Mouse (Mus musculus): ENCODE results near the gene Bicc1. TPM values are rescaled to one million over a fixed set of nuclear protein-coding genes. Genes with fewer than 3 reads are reported as not detected.
A peak's percentile ranks its signal among the peaks of the same experiment; 100 is the strongest.

Gene Bicc1
- polyA plus RNA-seq, 1 experiment from 2014 or later: 24.2 TPM

DNA sequence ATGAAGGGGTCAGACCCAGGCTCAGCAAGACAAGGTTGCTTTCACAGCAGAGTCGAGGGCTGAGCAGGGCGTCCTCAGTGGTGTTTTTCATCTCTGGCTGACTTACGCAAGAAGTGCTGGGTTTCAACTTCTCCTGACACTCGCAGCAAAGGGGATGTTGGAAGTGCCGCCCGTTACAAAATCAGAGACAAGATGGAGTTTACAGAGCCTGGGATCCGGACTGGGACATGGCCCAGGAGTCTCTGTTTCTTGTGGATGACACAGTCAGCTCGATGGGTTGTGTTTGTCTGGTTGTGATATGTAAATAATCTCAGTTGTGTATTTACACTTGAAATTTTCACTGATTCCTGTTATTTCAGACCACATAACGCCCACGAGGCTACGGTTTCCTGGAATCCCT lies 33.4 kb upstream of the Bicc1 start:
- WGBS: 64% methylated on average over 11 of the region's 11 CpGs
- no peak for DNase-seq (ENCODE audit: low spot score)
- Histone ChIP-seq H3K4me2 (ENCODE audit: low read length) (no peak overlapping the region), H3K27ac (ENCODE audit: low read depth) (no peak overlapping the region), H3K36me3 (ENCODE audit: control insufficient read depth, insufficient read depth, low read length) (no peaks in the 10 kb centered on the region), H3K9ac (ENCODE audit: low read length) (no peak overlapping the region), H3K4me1 (replicated peaks; ENCODE audit: control insufficient read depth, insufficient read depth, low read length) (peaks cover 8% of the 10 kb centered on the region; the same call in 1 of the 2 replicates), H3K4me3 (ENCODE audit: low read depth, low read length) (no peak overlapping the region), H3K9me3 (ENCODE audit: control insufficient read depth, low read length) (no peaks in the 10 kb centered on the region), H3K27me3 (replicated peaks; ENCODE audit: control insufficient read depth, insufficient read depth, low read length) (no peaks in the 10 kb centered on the region)
- no peak for ATAC-seq (replicated peaks; ENCODE audit: low FRiP score, low TSS enrichment, low read depth)

DNA sequence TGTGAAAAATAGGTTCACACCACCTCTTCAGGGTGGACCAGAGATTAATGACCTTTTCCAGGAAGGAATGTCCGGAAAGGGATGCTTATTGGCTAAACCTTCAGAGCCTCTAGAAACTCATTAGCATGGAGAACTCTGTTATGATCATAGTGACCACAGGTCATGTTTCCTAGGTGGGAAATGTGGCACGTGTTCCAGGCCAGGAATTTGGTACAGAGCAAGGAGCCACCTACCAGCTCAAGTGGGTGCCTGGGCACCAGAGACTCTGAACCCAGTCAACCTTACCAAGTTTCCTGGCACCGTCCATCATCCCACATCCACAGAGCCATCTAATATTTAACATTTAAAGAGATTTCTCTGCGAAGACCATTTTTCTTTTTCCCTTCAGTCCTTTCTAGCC lies 29.2 kb upstream of the Bicc1 start:
- no peak for ATAC-seq (replicated peaks; ENCODE audit: low FRiP score, low TSS enrichment, low read depth)

DNA sequence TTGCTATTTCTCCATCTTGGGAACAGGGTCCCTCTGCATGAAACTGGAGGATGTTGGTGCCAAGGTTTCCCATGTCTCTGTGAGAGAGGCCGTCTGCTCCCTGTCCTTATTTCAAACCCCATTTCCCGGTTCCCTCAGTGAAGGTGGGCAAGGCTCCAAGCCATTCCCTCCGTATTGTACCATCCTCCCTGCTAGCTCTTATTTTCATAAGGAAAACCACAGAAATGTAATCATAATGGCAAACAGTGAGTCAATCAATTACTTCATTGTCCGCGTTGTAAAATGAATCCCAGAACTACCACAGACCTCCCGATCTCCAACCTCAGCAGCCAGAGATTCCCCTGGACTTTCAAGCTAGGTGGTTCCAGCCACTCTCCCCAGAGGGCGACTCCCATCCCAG lies 25.6 kb upstream of the Bicc1 start:
- DNase-seq (ENCODE audit: low spot score) (no peak), ATAC-seq (replicated peaks; ENCODE audit: low FRiP score, low TSS enrichment, low read depth) (no peak)
- Histone ChIP-seq H3K36me3 (ENCODE audit: control insufficient read depth, insufficient read depth, low read length) (no peaks in the 10 kb centered on the region), H3K4me1 (replicated peaks; ENCODE audit: control insufficient read depth, insufficient read depth, low read length) (no peaks in the 10 kb centered on the region; the same call in 1 of the 2 replicates), H3K27ac (ENCODE audit: low read depth) (no peak overlapping the region), H3K4me3 (ENCODE audit: low read depth, low read length) (no peak overlapping the region), H3K27me3 (replicated peaks; ENCODE audit: control insufficient read depth, insufficient read depth, low read length) (no peaks in the 10 kb centered on the region), H3K9me3 (ENCODE audit: control insufficient read depth, low read length) (no peaks in the 10 kb centered on the region), H3K9ac (ENCODE audit: low read length) (no peak overlapping the region), H3K4me2 (ENCODE audit: low read length) (no peak overlapping the region)
- WGBS: 78% methylated on average over 7 of the region's 7 CpGs

More for the DNA sequence above, 29.2 kb upstream of the Bicc1 start:
- no peak overlapping the region for H3K4me2 ChIP-seq (ENCODE audit: low read length)
- no peak overlapping the region for H3K9ac ChIP-seq (ENCODE audit: low read length)
- H3K9me3 ChIP-seq (ENCODE audit: control insufficient read depth, low read length): no peaks in the 10 kb centered on the region
- 77% methylated on average over 4 of the region's 4 CpGs for WGBS
- H3K36me3 ChIP-seq (ENCODE audit: control insufficient read depth, insufficient read depth, low read length): no peaks in the 10 kb centered on the region
- H3K27ac ChIP-seq (ENCODE audit: low read depth): no peak overlapping the region
- no peak overlapping the region for H3K4me3 ChIP-seq (ENCODE audit: low read depth, low read length)
- DNase-seq (ENCODE audit: low spot score): no peak
- H3K4me1 ChIP-seq (replicated peaks; ENCODE audit: control insufficient read depth, insufficient read depth, low read length): no peaks in the 10 kb centered on the region; the same call in 1 of the 2 replicates
- H3K27me3 ChIP-seq (replicated peaks; ENCODE audit: control insufficient read depth, insufficient read depth, low read length): no peaks in the 10 kb centered on the region

DNA sequence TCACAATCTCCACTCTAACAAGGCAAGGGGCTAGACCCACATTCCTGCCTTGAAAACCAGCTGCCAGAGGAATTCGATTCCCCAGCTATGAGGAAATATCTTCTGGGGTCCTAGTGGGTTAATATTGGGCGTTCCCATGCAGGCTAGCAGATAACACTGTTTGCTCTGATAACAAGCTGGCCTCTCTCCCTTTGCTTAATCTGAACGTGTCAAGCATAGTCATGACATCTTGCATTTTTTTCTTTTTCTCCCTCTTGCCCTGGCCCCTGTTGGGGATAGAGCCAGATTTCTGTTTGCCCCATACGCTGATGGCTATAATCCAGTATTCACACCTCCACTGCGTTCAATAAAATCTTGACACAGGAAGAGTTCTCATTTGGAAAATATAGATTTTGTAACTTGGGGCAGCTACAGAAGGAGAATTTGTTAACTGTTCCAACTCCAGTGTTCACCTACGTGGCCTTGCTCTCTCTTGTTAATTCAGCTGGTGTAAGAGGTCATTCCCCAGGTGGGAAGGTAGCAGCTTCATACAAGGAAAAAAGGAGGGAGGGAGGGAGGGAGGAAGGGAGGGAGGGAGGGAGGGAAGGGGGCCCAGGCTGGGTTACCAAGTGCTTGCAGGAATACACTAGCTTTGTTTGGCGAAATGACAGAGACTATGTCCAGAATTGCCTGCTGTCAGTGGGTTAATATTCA lies 24.0 kb upstream of the Bicc1 start:
- peak; percentile 38; the same call in 1 of the 2 replicates for ATAC-seq (replicated peaks; ENCODE audit: low FRiP score, low TSS enrichment, low read depth)

DNA sequence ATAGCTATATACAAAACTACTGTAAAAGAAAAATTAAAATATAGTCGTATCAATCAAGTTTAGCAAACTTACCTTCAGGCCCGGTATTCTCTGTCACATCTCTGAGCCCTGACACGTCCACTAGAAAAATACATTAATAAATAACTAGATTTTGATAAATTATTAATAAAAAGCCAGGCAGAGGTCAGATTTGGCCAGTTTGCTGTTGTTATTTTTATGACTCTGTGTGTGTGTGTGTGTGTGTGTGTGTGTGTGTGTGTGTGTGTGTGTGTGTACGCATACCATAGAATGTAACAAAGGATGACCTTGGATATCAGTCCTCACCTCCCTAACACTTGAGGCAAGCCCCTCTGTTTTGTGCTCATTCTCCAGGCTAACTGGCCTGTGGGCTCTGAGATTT lies 22.4 kb upstream of the Bicc1 start:
- no peak overlapping the region for H3K4me3 ChIP-seq (ENCODE audit: low read depth, low read length)
- H3K4me1 ChIP-seq (replicated peaks; ENCODE audit: control insufficient read depth, insufficient read depth, low read length): no peaks in the 10 kb centered on the region; the same call in 1 of the 2 replicates
- H3K9ac ChIP-seq (ENCODE audit: low read length): no peak overlapping the region
- WGBS: 78% methylated on average over 4 of the region's 4 CpGs
- H3K27ac ChIP-seq (ENCODE audit: low read depth): no peak overlapping the region
- H3K27me3 ChIP-seq (replicated peaks; ENCODE audit: control insufficient read depth, insufficient read depth, low read length): no peaks in the 10 kb centered on the region
- no peak overlapping the region for H3K4me2 ChIP-seq (ENCODE audit: low read length)
- no peak for DNase-seq (ENCODE audit: low spot score)
- no peak for ATAC-seq (replicated peaks; ENCODE audit: low FRiP score, low TSS enrichment, low read depth)
- H3K9me3 ChIP-seq (ENCODE audit: control insufficient read depth, low read length): no peaks in the 10 kb centered on the region
- no peaks in the 10 kb centered on the region for H3K36me3 ChIP-seq (ENCODE audit: control insufficient read depth, insufficient read depth, low read length)

More for the DNA sequence above, 24.0 kb upstream of the Bicc1 start:
- no peak for DNase-seq (ENCODE audit: low spot score)
- Histone ChIP-seq H3K36me3 (ENCODE audit: control insufficient read depth, insufficient read depth, low read length) (no peaks in the 10 kb centered on the region), H3K4me2 (ENCODE audit: low read length) (no peak overlapping the region), H3K9ac (ENCODE audit: low read length) (no peak overlapping the region), H3K27ac (ENCODE audit: low read depth) (no peak overlapping the region), H3K27me3 (replicated peaks; ENCODE audit: control insufficient read depth, insufficient read depth, low read length) (no peaks in the 10 kb centered on the region), H3K4me3 (ENCODE audit: low read depth, low read length) (no peak overlapping the region), H3K4me1 (replicated peaks; ENCODE audit: control insufficient read depth, insufficient read depth, low read length) (no peaks in the 10 kb centered on the region; the same call in 1 of the 2 replicates), H3K9me3 (ENCODE audit: control insufficient read depth, low read length) (no peaks in the 10 kb centered on the region)
- WGBS: 43% methylated on average over 7 of the region's 7 CpGs

DNA sequence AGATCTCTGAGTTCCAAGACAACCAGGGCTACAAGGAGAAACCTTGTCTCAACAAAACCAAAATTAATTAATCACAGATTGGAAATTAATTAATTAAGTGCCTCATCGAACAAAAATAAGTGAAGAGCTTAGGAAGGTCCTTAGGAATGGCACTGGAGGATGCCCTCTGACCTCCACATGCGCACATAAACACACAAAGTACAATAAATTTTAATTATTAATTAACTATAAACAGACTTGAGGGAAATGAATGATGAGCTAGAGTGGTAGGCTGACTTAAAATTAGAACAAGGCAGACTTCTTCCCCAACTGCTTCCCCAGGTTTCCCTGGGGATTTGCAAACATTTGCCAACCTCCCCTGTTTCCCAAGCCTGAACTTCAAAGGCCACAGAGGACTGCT lies 21.6 kb upstream of the Bicc1 start:
- H3K4me3 ChIP-seq (ENCODE audit: low read depth, low read length): no peak overlapping the region
- no peak overlapping the region for H3K4me2 ChIP-seq (ENCODE audit: low read length)
- 83% methylated on average over 2 of the region's 2 CpGs for WGBS
- no peaks in the 10 kb centered on the region for H3K27me3 ChIP-seq (replicated peaks; ENCODE audit: control insufficient read depth, insufficient read depth, low read length)
- H3K36me3 ChIP-seq (ENCODE audit: control insufficient read depth, insufficient read depth, low read length): no peaks in the 10 kb centered on the region
- DNase-seq (ENCODE audit: low spot score) (no peak), ATAC-seq (replicated peaks; ENCODE audit: low FRiP score, low TSS enrichment, low read depth) (no peak)
- H3K4me1 ChIP-seq (replicated peaks; ENCODE audit: control insufficient read depth, insufficient read depth, low read length): no peaks in the 10 kb centered on the region; the same call in 1 of the 2 replicates
- no peak overlapping the region for H3K9ac ChIP-seq (ENCODE audit: low read length)
- no peak overlapping the region for H3K27ac ChIP-seq (ENCODE audit: low read depth)
- H3K9me3 ChIP-seq (ENCODE audit: control insufficient read depth, low read length): no peaks in the 10 kb centered on the region

DNA sequence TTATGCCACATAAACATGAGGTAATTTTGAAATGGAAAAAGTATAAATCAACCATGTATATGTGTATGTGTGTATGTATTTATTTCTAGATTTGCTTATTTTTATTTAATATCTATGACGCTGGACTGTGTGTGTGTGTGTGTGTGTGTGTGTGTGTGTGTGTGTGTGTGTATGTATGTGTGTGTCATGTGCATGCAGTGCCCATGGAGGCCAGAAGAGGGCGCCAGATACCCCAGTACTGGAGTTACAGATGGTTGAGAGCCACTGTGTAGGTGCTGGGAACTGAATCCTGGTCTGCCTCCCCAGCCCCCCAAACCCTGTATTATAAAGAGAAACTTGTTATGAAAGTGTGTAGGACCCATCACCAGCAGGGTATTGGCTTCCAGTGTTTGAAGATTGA lies 20.6 kb upstream of the Bicc1 start:
- ATAC-seq (replicated peaks; ENCODE audit: low FRiP score, low TSS enrichment, low read depth) (no peak), DNase-seq (ENCODE audit: low spot score) (no peak)
- Histone ChIP-seq H3K36me3 (ENCODE audit: control insufficient read depth, insufficient read depth, low read length) (no peaks in the 10 kb centered on the region), H3K27ac (ENCODE audit: low read depth) (no peak overlapping the region), H3K4me1 (replicated peaks; ENCODE audit: control insufficient read depth, insufficient read depth, low read length) (no peaks in the 10 kb centered on the region; the same call in 1 of the 2 replicates), H3K4me2 (ENCODE audit: low read length) (no peak overlapping the region), H3K4me3 (ENCODE audit: low read depth, low read length) (no peak overlapping the region), H3K9me3 (ENCODE audit: control insufficient read depth, low read length) (no peaks in the 10 kb centered on the region), H3K9ac (ENCODE audit: low read length) (no peak overlapping the region), H3K27me3 (replicated peaks; ENCODE audit: control insufficient read depth, insufficient read depth, low read length) (no peaks in the 10 kb centered on the region)
- WGBS: 79% methylated on average over 2 of the region's 2 CpGs

DNA sequence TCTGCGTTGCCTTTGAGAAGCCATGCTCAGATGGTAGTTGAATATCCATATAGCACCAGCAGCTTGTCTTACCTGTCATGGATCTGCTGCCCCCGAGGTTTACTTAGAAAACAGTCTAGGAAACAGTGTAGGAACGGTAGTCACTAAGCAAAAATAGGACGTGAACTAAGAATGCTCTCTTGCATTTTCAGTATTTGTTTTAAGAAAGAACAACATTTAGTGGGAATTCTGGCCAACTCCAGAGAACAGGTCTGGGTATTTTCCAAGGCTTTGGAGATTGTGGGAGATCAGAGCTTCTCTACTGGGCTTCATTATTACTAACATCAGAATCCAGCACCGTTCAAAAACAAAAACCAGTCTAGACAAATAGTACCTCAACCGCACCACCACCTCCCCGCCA lies 17.7 kb upstream of the Bicc1 start:
- Histone ChIP-seq H3K4me1 (replicated peaks; ENCODE audit: control insufficient read depth, insufficient read depth, low read length) (no peaks in the 10 kb centered on the region), H3K4me3 (ENCODE audit: low read depth, low read length) (no peak overlapping the region), H3K27ac (ENCODE audit: low read depth) (no peak overlapping the region), H3K4me2 (ENCODE audit: low read length) (no peak overlapping the region), H3K9ac (ENCODE audit: low read length) (no peak overlapping the region), H3K36me3 (ENCODE audit: control insufficient read depth, insufficient read depth, low read length) (no peaks in the 10 kb centered on the region), H3K27me3 (replicated peaks; ENCODE audit: control insufficient read depth, insufficient read depth, low read length) (no peaks in the 10 kb centered on the region), H3K9me3 (ENCODE audit: control insufficient read depth, low read length) (0 out of 2 replicates have a peak, but pooled peaks cover 2% of the 10 kb centered on the region)
- ATAC-seq (replicated peaks; ENCODE audit: low FRiP score, low TSS enrichment, low read depth) (no peak), DNase-seq (ENCODE audit: low spot score) (no peak)
- 84% methylated on average over 7 of the region's 7 CpGs for WGBS

DNA sequence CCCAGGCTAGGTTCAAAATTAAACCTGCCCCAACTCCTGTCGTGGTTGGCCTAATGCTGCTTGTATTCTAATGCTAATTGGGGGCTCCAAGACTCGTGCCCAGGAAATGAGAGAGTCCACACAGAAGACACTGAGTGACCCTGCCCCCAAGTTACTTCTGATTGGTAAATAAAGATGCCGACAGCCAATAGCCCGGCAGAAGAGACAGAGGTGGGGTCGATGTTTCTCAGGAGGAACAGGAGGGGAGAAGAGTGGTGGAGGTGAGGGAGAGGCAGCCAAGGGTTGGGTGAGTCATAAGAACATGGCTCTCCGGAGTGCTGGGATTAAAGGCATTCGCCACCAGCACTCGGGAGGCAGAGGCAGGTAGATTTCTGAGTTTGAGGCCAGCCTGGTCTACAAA lies 16.8 kb upstream of the Bicc1 start:
- ATAC-seq (replicated peaks; ENCODE audit: low FRiP score, low TSS enrichment, low read depth) (no peak), DNase-seq (ENCODE audit: low spot score) (no peak)
- Histone ChIP-seq H3K27me3 (replicated peaks; ENCODE audit: control insufficient read depth, insufficient read depth, low read length) (no peaks in the 10 kb centered on the region), H3K27ac (ENCODE audit: low read depth) (no peak overlapping the region), H3K4me1 (replicated peaks; ENCODE audit: control insufficient read depth, insufficient read depth, low read length) (no peaks in the 10 kb centered on the region), H3K4me3 (ENCODE audit: low read depth, low read length) (no peak overlapping the region), H3K9me3 (ENCODE audit: control insufficient read depth, low read length) (0 out of 2 replicates have a peak, but pooled peaks cover 2% of the 10 kb centered on the region), H3K36me3 (ENCODE audit: control insufficient read depth, insufficient read depth, low read length) (no peaks in the 10 kb centered on the region), H3K9ac (ENCODE audit: low read length) (no peak overlapping the region), H3K4me2 (ENCODE audit: low read length) (no peak overlapping the region)
- WGBS: 79% methylated on average over 8 of the region's 8 CpGs
